Mouse (Mus musculus) lung, postnatal 10 days (tissue): ENCODE results near the gene Pdss2.
"Not testable (repeated sequence)": the region's sequence is repeated elsewhere in the genome, so short reads cannot be mapped to it uniquely, and the experiment has no call there.

Experiments
- DNase-seq: peaks from one replicate; pipeline ENCODE4 v3.0.0; 2021

The Pdss2 gene

DNA sequence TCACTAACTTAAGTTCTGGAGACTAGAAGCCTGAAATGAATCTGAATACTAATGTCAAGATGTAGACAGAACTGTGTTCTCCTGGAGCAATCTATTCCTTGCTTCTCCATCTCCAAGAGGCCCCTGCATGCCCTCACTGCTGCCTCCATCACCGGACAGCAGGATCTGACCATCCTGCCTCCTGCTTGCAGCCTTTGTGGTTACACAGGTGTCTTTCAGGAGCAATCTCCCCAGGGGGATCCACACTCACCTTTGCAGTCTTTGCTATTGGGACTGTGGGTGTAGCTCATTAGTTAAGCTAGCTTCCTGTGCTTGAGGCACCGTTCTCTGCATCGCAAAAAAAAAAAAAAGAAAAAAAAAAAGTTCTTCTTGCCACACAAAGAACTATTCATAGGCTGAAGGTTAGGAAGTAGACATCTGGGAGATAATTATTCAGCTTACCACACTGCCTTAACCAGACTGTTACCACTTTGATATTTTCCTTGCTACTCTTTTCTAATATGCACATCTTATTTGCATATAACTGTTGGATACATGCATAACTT lies 23.0 kb downstream of the Pdss2 start:
- no peak for DNase-seq

- DNase-seq: no peak
These were observed 24.3 kb downstream of the Pdss2 start for GRCm38 (mm10) chr10:43245461-43246200.

- no peak for DNase-seq
These were observed 26.7 kb downstream of the Pdss2 start for GRCm38 (mm10) chr10:43247994-43248393.

GRCm38 (mm10) chr10:43252324-43252723 lies 31.0 kb downstream of the Pdss2 start:
- DNase-seq: no peak

DNA sequence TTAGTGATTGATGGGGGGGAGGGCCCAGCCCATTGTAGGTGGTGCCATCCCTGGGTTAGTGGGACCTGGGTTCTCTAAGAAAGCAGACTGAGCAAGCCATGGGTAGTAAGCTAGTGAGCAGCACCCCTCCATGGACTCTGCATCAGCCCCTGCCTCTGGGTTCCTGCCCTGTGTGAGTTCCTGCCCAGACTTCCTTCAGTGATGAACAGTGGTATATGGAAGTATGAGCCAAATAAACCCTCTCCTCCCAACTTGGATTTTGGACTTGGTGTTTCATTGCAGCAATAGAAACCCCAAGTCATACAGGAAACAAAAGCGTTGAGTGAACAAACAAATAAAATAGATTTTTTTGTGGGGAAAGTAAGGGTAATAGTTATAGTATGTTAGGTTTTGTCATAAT lies 35.7 kb downstream of the Pdss2 start:
- DNase-seq: not testable (repeated sequence)

GRCm38 (mm10) chr10:43257500-43257899 lies 36.2 kb downstream of the Pdss2 start:
- DNase-seq: not testable (repeated sequence)

DNA sequence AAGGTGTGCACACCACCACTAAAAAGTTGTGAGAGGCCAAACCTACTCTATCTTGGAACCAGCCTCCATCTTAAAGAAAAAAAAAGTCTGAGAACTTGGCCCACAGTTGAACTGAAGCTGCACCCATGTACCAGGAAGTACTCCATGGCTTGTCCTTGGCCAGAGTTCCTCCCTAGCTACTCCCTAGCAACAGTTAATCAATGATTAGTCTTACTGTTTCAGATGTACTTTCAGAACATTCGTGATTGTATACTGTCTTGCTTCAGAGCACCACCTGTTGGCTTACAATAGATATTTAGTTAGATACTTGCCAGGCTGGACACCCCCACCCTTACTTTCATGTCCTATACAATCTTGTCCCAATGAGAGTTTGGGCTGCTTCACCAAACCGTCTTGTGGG lies 50.0 kb downstream of the Pdss2 start:
- DNase-seq: no peak

- no peak for DNase-seq
These were observed 51.1 kb downstream of the Pdss2 start for GRCm38 (mm10) chr10:43272381-43272780.

DNA sequence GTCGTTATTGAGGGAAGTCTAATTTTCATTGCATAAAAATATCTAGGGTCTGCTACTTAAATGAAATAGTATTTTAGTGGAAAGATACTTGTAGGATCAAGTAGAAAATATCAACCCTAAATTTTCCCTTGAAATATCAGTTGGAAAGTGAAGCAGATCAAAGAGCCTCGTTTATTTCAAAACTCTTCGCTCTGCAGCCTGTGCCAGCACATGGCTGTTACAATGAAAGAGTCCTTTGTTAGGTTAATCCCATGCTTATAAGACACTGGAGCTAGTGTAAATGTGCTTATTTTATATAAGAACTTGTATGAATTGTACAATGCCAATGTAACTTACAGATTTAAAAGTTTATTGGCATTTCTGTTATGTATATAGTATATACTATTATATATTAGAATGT lies 51.8 kb downstream of the Pdss2 start:
- no peak for DNase-seq

DNA sequence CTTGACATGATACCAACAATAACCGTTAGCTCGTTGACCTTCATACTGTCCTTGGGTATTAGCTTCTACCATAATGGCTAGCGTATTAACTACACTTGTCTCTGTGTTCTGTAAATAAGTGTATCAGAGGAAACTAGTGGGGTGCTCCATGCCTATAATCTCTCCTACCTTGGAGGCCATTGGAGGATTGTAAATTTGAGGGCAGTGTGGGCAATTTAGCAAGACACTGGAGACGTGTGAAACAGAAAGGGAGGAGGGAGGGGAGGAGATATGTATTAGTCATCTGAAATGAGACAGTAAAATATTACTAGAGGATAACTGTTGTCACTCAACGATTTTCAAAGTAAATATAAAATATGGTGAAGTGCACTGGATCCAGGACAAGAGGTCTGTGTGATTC lies 54.2 kb downstream of the Pdss2 start:
- DNase-seq: no peak

- DNase-seq: no peak
These were observed 54.9 kb downstream of the Pdss2 start for GRCm38 (mm10) chr10:43276116-43276659.

DNA sequence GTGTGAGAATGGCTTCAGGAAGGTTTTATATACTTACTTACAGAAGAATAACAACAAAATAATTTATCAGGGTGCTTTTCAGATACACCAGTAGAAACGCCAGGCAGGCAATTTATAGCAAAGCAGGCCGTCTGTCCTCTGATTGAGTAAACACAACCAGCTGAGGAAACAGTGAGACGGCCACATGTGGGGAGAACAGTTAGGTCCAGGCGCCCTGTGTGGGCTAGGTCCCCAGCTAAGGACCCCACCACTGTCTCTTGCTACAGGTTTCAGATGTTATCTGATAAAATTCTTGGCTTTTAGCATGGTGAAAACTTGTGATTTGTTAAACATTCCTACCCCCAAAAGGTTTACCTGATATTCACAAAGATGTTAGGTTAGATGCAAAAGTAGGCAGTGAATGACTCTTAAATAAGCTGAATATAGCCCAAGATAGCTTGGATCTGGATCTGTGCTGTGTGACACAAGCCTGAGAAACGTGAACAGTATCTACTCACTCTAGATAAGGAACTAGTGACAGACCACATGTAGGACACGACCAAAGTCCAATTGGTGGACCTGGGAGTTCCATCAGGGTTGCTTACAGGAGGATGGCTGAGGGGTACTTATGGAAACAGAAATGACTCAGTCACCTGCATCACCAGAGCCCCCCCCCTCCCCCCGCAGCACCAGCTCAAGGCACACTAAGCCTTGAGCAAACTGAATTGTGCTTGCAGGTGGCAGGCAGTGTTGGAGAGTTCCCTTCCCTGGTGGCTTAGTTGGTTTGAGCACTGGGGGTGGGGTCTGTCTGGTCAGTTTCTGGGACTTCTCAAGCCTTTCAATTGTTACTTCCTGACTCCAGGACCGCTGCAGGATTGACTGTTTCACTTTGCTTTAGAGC lies 56.2 kb downstream of the Pdss2 start:
- DNase-seq: no peak

DNA sequence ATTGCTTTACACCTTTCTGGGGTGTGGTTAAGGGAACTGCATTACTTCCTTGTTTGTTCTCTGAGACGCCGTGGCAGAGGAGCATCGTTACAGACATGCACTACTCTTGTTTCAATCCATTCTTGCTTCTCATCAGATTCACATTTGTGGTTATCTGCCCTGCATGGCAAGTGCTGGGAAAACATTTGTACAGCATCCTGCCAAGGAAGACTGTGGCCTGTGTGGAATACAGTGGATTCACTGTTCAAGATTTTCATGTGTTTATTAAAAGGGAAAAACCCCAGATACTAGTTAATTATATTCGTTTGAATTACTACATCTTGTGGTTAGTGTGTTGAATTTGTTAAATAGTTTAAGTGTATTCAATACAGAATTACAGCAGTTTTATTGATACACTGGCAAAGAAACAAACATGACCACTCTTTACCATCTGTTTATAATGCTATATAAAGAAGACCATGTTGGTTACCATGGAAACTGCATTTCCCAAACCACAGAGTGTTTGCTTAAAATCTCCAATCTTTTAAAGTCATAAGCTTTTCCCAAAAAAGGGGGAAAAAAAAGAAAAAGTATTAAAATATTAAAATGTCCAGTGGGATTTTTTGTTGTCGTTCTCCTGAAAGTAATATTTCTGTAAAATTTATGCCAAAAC lies 58.5 kb downstream of the Pdss2 start:
- DNase-seq: no peak

- DNase-seq: no peak
These were observed 64.3 kb downstream of the Pdss2 start for GRCm38 (mm10) chr10:43285541-43285940.

GRCm38 (mm10) chr10:43290638-43291230 lies 69.4 kb downstream of the Pdss2 start:
- no peak for DNase-seq

- DNase-seq: no peak
These were observed 70.0 kb downstream of the Pdss2 start for GRCm38 (mm10) chr10:43291333-43291736.

- no peak for DNase-seq
These were observed 71.2 kb downstream of the Pdss2 start for GRCm38 (mm10) chr10:43292454-43292853.

DNA sequence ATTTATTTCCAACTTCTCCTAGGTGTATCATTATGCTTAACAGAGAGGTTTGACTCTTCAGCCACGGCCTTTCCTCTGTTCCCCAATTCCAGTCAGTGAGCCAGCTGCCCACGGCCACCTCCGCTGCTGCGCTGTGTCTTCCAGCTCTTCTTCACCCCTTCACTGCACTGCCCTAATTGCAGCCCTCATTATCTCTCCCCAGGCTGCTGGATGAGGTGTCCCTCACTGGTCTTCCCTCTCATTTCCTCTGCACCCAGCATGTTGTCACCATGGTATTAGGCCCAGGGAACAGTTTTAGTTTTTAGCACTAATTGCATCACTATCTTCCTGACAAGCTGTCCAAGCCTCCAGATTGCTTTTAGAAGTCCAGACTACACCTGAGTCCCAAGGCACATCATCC lies 73.0 kb downstream of the Pdss2 start:
- no peak for DNase-seq

DNA sequence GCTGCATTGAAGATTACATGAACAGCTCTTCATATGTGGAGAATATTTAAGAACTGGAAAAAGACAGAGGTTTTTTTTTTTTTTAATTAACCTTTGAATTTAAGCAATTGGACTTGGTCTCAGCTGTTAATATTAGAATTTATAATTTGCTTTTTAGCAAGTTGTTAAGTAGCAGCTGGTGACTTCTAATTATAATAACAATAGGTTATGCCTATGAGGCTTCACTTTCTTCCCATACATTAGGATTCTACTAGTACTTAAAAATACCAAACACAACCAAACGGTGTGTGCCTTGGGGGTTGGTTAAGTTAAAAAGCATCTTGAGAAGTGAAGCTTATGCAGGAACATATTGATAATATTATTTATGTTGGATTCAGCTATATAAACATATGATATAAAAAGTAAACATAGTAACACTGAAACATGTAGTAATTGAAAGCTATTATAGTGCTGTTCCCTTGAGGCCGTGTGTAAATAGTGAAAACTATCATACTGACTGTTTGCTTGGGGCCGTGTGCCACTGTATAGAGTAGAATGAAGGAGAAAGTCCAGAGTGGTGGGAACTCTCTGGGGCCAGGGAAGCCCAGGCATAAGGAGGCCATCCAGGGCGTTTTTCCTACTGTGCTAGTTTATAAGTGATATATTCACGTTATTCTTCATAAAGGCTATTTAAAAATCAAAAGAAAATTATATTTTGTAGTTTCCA lies 87.0 kb downstream of the Pdss2 start:
- no peak for DNase-seq

DNA sequence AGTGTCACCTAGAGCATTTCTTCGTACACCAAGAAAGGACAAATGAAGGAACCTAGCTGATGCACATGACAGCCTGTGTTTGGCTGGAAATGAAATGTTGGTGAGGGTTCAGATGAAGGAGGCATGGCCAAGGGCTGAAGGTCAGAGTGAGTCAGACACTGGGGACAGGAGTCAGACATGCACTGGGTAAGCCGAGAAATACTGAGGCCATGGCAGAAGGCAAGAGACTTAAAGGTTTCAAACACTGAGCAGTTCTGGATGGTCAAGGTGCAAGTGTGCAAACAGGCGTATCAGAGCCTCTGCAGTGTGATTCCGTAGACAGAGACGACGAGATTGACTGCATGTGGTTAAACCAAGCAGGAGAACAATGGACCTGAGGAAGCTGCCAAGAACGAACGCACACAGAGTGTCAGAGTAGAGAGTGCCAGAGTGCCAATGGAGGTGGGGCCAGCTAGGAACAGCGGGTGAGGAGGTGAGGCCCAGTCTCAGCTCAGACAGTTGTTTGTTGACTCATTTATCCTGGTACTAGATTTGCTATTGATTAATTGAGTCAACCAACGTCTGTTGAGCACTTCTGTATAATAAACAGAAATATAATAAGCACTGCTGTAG lies 89.6 kb downstream of the Pdss2 start:
- peak; percentile 22 for DNase-seq

DNA sequence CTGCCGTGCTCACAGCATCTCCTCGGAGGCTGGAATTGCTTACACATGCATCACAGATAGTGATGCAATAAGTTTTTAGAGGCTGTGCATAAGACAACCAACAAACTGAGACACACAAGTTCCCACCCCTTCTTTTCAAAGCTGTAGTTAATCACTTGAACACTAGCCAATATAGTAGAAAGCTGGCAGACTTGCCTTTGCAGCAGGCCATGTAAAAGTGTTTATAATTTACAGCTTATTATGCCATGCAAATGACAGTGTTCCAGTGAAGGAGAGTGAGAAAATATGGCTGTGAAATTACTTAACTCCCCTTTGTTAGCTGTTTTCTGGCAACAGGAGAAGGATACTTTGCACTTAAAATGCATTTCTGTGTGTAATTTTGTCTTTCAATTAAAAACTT lies 90.9 kb downstream of the Pdss2 start:
- no peak for DNase-seq
